Mouse (Mus musculus) midbrain, embryonic 12.5 days (tissue): ENCODE measurements around the gene Tcaf2. TPM values are rescaled to one million over a fixed set of nuclear protein-coding genes. Genes with fewer than 3 reads are reported as not detected.
A peak's percentile ranks its signal among the peaks of the same experiment; 100 is the strongest.

Experiments
- ATAC-seq: fragments of 200-750 bp; cut with Nextera tagmentation; 2 replicates; pipeline ENCODE4 v1.8.0; 2017; ENCODE audit warnings: low read depth, moderate TSS enrichment, moderate library complexity; ENCODE audit not compliant: low FRiP score
- H3K27ac ChIP-seq: fragments of 300-500 bp; sonication (generic); replicated peaks from 2 replicates; pipeline ENCODE4 v1.5.1; 2016; ENCODE audit warnings: mild to moderate bottlenecking
- H3K27me3 ChIP-seq: fragments of 300-500 bp; sonication (generic); 2 replicates; pipeline ENCODE4 v1.6.1; 2016; ENCODE audit warnings: mild to moderate bottlenecking
- H3K36me3 ChIP-seq: fragments of 300-500 bp; sonication (generic); 2 replicates; pipeline ENCODE4 v1.6.1; 2016
- H3K4me1 ChIP-seq: fragments of 300-500 bp; sonication (generic); 2 replicates; pipeline ENCODE4 v1.6.1; 2016
- H3K4me2 ChIP-seq: fragments of 300-500 bp; sonication (generic); replicated peaks from 2 replicates; pipeline ENCODE4 v1.6.1; 2016; ENCODE audit warnings: mild to moderate bottlenecking, moderate library complexity
- H3K4me3 ChIP-seq: fragments of 300-500 bp; sonication (generic); 2 replicates; pipeline ENCODE4 v1.5.1; 2016; ENCODE audit warnings: mild to moderate bottlenecking
- H3K9ac ChIP-seq: fragments of 300-500 bp; sonication (generic); replicated peaks from 2 replicates; pipeline ENCODE4 v1.6.1; 2016; ENCODE audit warnings: mild to moderate bottlenecking, moderate library complexity
- H3K9me3 ChIP-seq: fragments of 300-500 bp; sonication (generic); 2 replicates; pipeline ENCODE4 v1.6.1; 2016; ENCODE audit warnings: mild to moderate bottlenecking
- WGBS: fragments of 180-500 bp; shearing (Covaris S2); methylation state at CpG from one replicate; pipeline ENCODE4 v1.1.7; 2016; 5-methylcytosine and 5-hydroxymethylcytosine counted together
- polyA plus RNA-seq: library from polyadenylated mRNA; unstranded; fragments of >200 nt; fragmentation: Nextera tagmentation; extraction: Ambion mirVana; gene quantifications from 2 replicates; pipeline ENCODE4 v1.2.1, GENCODE M21; 2016

Gene Tcaf2
- polyA plus RNA-seq, 1 experiment from 2014 or later = 3.2 TPM

DNA sequence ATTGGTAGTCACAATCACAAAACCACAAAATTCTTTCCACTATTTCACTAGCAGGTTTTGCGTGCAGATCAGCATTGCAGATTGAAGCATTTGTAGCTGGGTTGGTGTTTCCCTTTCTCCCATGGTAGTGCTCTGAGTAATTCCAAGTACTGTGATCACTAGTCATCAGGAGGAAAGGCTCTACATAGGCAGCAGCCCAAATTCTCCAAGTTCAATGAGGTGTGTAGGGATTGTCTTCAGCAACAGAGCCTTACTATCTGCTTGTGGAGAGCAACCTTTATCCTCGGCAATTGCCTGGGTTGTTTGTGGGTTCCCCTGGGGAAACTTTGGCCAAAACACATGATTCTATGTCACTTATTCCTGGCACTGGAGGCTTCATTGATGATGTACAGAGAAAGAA is 28.1 kb downstream of the Tcaf2 start:
- no peak overlapping the region for H3K4me3 ChIP-seq
- no peaks in the 10 kb centered on the region for H3K9me3 ChIP-seq
- no peaks in the 10 kb centered on the region for H3K4me1 ChIP-seq
- no peak overlapping the region for H3K9ac ChIP-seq
- H3K27ac ChIP-seq = no peak overlapping the region
- H3K27me3 ChIP-seq = no peaks in the 10 kb centered on the region
- WGBS = 78% methylated on average over 2 of the region's 2 CpGs
- no peaks in the 10 kb centered on the region for H3K36me3 ChIP-seq
- no peak for ATAC-seq
- H3K4me2 ChIP-seq = no peak overlapping the region

GRCm38 (mm10) chr6:42612218-42612617 is 32.8 kb downstream of the Tcaf2 start:
- H3K9me3 ChIP-seq = no peaks in the 10 kb centered on the region
- H3K36me3 ChIP-seq = no peaks in the 10 kb centered on the region
- no peak overlapping the region for H3K4me2 ChIP-seq
- H3K4me3 ChIP-seq = no peak overlapping the region
- no peaks in the 10 kb centered on the region for H3K27me3 ChIP-seq
- H3K27ac ChIP-seq = no peak overlapping the region
- 0 out of 2 replicates have a peak, but pooled peaks have one; percentile 49 for ATAC-seq
- no peak overlapping the region for H3K9ac ChIP-seq
- no peaks in the 10 kb centered on the region for H3K4me1 ChIP-seq

- Histone ChIP-seq H3K9me3 (no peaks in the 10 kb centered on the region), H3K4me1 (no peaks in the 10 kb centered on the region), H3K4me3 (no peak overlapping the region), H3K27ac (no peak overlapping the region), H3K4me2 (no peak overlapping the region), H3K27me3 (no peaks in the 10 kb centered on the region), H3K36me3 (no peaks in the 10 kb centered on the region), H3K9ac (no peak overlapping the region)
- ATAC-seq = no peak
- 78% methylated on average over 4 of the region's 4 CpGs for WGBS
These were observed 34.0 kb downstream of the Tcaf2 start for GRCm38 (mm10) chr6:42610954-42611522.

- no peaks in the 10 kb centered on the region for H3K36me3 ChIP-seq
- H3K4me1 ChIP-seq = 0 out of 2 replicates have a peak, but pooled peaks cover 5% of the 10 kb centered on the region
- no peak within 1 kb of the TSS for H3K4me2 ChIP-seq
- ATAC-seq = no peak
- no peak within 1 kb of the TSS for H3K9ac ChIP-seq
- H3K9me3 ChIP-seq = no peaks in the 10 kb centered on the region
- H3K27ac ChIP-seq = no peak within 1 kb of the TSS
- 66% methylated on average over 4 of the region's 4 CpGs for WGBS
- no peak within 1 kb of the TSS for H3K4me3 ChIP-seq
- no peaks in the 10 kb centered on the region for H3K27me3 ChIP-seq
These were observed 47.5 kb downstream of the Tcaf2 start, which contains the start of gene Tcaf3 for GRCm38 (mm10) chr6:42597592-42597991. Gene Tcaf3 (minus strand): TSS chr6:42597692.

GRCm38 (mm10) chr6:42593138-42593882 is 51.7 kb downstream of the Tcaf2 start:
- Histone ChIP-seq H3K27me3 (no peaks in the 10 kb centered on the region), H3K9me3 (no peaks in the 10 kb centered on the region), H3K4me2 (no peak overlapping the region; the same call in 1 of the 2 replicates), H3K9ac (no peak overlapping the region), H3K36me3 (no peaks in the 10 kb centered on the region), H3K4me1 (0 out of 2 replicates have a peak, but pooled peaks cover 5% of the 10 kb centered on the region), H3K27ac (no peak overlapping the region), H3K4me3 (no peak overlapping the region)
- WGBS = 59% methylated on average over 17 of the region's 17 CpGs
- peak; percentile 79 for ATAC-seq

DNA sequence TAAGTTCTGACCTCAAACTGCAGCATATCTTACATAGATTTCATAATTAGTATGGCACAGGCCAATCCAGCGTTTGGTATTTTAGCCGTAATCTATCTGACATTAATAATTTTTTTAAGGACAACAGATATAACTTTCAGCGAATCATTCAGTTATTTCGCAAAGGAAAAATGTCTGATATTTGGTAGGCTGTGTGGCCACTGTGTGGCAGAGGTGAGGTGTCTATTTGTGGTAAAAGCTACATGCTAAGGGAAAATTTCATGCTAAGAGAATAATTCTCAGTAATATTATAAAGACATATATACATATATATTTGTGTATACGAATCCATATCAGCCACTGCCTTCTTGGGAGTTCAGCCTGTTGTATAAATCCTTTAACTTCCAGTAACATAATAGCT is 58.5 kb downstream of the Tcaf2 start:
- 85% methylated on average over 5 of the region's 5 CpGs for WGBS
- Histone ChIP-seq H3K4me2 (no peak overlapping the region), H3K4me3 (no peak overlapping the region), H3K9ac (no peak overlapping the region), H3K4me1 (no peaks in the 10 kb centered on the region), H3K36me3 (no peaks in the 10 kb centered on the region), H3K9me3 (no peaks in the 10 kb centered on the region), H3K27ac (no peak overlapping the region), H3K27me3 (no peaks in the 10 kb centered on the region)
- ATAC-seq = no peak

- H3K27ac ChIP-seq = no peak overlapping the region
- peak overlapping the region; percentile 22 for H3K4me2 ChIP-seq
- H3K27me3 ChIP-seq = no peaks in the 10 kb centered on the region
- H3K36me3 ChIP-seq = no peaks in the 10 kb centered on the region
- H3K9ac ChIP-seq = no peak overlapping the region
- 2% methylated on average over 7 of the region's 7 CpGs for WGBS
- no peak overlapping the region for H3K4me3 ChIP-seq
- no peaks in the 10 kb centered on the region for H3K4me1 ChIP-seq
- ATAC-seq = no peak
- H3K9me3 ChIP-seq = no peaks in the 10 kb centered on the region
These were observed 61.6 kb downstream of the Tcaf2 start for GRCm38 (mm10) chr6:42583488-42583872.

GRCm38 (mm10) chr6:42582741-42583487 is 62.1 kb downstream of the Tcaf2 start:
- Histone ChIP-seq H3K4me2 (peak overlapping the region; percentile 22), H3K9me3 (no peaks in the 10 kb centered on the region), H3K4me1 (no peaks in the 10 kb centered on the region), H3K27ac (no peak overlapping the region), H3K27me3 (no peaks in the 10 kb centered on the region), H3K36me3 (no peaks in the 10 kb centered on the region), H3K4me3 (no peak overlapping the region), H3K9ac (no peak overlapping the region)
- ATAC-seq = no peak
- WGBS = 68% methylated on average over 9 of the region's 9 CpGs

DNA sequence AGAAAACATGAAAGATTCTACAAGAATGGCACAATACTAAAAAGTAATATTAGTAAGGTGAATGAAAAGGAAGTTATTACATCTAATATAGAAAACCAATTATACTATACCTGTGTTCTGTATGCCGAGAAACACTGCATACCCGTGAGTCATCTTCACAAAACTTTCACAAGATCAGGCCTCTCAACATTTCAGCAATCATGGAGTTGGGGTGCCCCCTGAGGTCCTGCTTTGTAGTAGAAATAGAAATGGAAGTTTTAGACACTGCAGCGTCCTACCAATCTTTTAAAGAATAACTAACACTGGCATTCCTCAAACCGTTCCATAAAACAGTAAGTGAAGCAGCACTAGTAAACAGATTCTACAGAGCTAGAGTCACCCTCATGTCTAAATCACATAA is 66.4 kb downstream of the Tcaf2 start:
- Histone ChIP-seq H3K27me3 (no peaks in the 10 kb centered on the region), H3K9me3 (no peaks in the 10 kb centered on the region), H3K4me3 (no peak overlapping the region), H3K27ac (no peak overlapping the region), H3K4me1 (no peaks in the 10 kb centered on the region), H3K9ac (no peak overlapping the region), H3K36me3 (no peaks in the 10 kb centered on the region), H3K4me2 (no peak overlapping the region)
- ATAC-seq = no peak
- 81% methylated on average over 4 of the region's 4 CpGs for WGBS

DNA sequence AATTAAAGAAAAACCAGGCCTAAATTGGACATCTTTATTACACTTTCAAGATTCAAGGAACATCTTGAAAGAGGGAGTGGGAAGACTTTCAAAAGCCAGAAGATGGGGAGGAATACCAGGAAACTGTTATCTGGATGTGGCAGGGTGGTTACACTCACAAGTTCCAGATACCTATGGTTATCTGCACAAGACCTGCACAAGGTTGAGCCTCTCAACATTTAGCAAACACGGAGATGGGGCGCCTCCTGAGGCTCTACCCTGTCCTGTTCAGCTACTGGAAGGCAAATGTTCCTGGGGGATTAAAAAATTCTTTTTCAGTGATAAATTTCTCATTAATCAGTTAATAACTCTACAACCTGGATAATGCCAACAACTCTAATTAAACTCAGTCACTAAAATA is 67.6 kb downstream of the Tcaf2 start:
- H3K27ac ChIP-seq = no peak overlapping the region
- ATAC-seq = no peak
- WGBS = 96% methylated on average over 2 of the region's 2 CpGs

More for the DNA sequence above, 67.6 kb downstream of the Tcaf2 start:
- Histone ChIP-seq H3K27me3 (no peaks in the 10 kb centered on the region), H3K9me3 (no peaks in the 10 kb centered on the region), H3K36me3 (no peaks in the 10 kb centered on the region), H3K4me3 (no peak overlapping the region), H3K9ac (no peak overlapping the region), H3K4me1 (no peaks in the 10 kb centered on the region), H3K4me2 (no peak overlapping the region)
